Mouse (Mus musculus) cerebellum, postnatal 36 days (tissue): ENCODE data around the gene Gm14325.
"Not testable (repeated sequence)": the region's sequence is repeated elsewhere in the genome, so short reads cannot be mapped to it uniquely, and the experiment has no call there.

Experiments used
- DNase-seq, 2 experiments: peaks; one replicate each; pipeline ENCODE4 v3.0.0; 2021 to 2022; ENCODE audit warnings: mixed read lengths in 2 of 2

Gene Gm14325

GRCm38 (mm10) chr2:177839901-177840663 is at the start of gene Gm14325:
Gene Gm14325, minus strand, starts transcription at chr2:177840336.
- peak; percentile 69 to 70 for DNase-seq

GRCm38 (mm10) chr2:177887743-177888142 is 47.6 kb upstream of the Gm14325 start:
- DNase-seq = peak in 1 of 2 experiments; percentile 0

- not testable (repeated sequence) for DNase-seq
These were observed 22.1 kb upstream of the Gm14325 start for GRCm38 (mm10) chr2:177862254-177862653.

DNA sequence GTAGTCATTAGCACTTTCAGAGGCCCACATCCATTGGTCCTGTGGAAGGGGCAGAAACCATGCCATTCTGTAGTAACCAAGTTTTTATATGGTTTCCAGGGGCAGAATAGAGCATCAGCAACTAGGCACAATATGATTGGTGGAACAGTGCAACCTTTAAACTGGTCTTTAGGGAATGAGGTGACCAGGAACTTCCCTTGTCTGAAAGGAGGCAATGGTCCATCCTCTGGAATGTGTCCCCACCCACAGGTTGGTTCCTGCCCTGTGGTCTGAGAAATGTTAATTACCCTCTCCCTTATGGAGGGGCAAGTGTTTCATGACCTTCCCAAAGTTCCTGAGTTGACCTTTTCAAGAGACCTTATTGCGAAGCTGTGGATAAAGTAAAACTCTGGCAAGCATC is 3.5 kb upstream of the Gm14325 start:
- DNase-seq = not testable (repeated sequence)

DNA sequence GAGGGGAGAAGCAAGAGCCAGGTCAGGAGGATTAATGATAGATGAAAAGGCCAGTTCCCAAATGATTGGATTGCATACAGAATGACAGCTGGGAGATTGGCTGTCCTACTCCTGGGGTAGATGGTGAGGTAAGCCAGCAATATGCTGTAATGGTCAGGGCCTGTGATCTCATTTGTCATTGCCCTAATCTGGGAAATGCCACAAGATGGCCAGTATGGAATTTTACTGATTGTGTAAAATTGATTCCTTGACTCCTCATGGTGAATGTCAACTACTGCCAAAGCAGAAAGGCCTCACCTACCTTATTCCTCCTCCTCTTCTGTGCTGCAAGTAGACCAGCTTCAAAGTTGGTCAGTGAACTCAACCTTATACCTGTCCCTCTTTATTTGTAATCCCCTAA is 3.4 kb downstream of the Gm14325 start:
- not testable (repeated sequence) for DNase-seq

DNA sequence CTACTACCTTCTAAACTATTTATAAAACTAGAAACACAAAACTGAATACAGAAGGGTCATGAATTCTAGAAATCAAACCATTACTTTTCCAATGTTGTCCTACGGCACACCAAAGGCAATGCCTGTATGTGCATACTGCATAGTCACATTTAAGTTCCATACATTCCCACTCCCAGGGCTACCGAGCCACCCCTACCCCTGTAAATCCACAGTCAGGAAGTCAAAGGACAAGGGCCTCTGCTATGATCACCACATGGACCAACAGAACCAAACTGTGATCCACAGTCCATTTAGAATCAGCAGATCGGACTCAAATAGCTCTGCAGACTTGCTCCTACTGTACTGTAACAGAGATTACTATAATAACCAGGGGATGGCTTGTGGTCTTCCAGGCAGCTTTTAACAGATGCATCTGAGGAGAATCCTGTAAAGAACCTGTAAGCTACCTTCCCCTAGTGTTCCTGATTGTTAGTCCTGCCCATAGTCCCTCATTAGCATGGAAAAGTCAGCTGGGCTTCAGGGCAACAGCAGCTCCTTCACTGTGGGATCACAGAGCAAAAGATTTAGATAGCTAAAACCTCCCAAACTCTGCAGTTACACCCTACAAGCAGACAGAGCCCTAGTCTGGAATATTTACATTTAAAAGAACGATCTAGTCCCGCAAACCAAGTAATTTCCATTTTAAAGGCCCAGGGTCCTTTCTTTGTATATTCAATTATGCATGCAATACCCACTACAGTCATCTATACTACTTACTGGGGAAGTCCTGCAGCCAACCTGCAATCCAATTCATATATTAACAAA is 4.2 kb downstream of the Gm14325 start:
- not testable (repeated sequence) for DNase-seq

- DNase-seq = peak in 1 of 2 experiments; percentile 17
These were observed 18.2 kb downstream of the Gm14325 start for GRCm38 (mm10) chr2:177821952-177822351.

- not testable (repeated sequence) for DNase-seq
These were observed 34.0 kb downstream of the Gm14325 start for GRCm38 (mm10) chr2:177806170-177806569.

- not testable (repeated sequence) for DNase-seq
These were observed 52.8 kb downstream of the Gm14325 start for GRCm38 (mm10) chr2:177787351-177787750.
